Comparison of ENCODE assay signal across 26 mouse cellular contexts in the genomic region with DNA sequence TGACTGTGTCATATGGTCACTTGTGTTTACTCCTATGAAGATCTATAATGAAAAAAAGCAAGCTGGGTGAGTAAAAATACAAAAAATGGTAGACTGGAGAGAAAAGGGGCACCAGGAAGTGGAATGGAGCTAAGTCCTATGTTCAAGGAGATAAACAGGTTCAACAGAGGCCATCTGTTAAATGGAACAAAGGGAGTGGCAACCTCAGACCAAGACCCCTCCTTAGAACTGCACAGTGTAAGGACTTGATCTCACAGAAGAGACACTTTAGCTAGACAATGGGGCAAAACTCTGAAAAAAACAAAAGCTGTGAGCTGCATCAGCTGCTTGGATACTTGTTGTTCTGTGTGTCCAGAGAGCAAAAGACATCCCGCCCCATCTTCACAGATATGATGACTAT. TPM values are rescaled to one million over a fixed set of nuclear protein-coding genes. Genes with fewer than 3 reads are reported as not detected.
"Had no signal": no experiment of that assay in that cellular context is flagged by ENCODE, and none has a peak within 500 bp of the region (broad histone marks: within the 10 kb centered on the region; RNA-seq: fewer than 3 reads in every experiment).

No protein-coding gene starts in this region.

- H3K4me2 ChIP-seq: lung, embryonic 14.5 days; midbrain, embryonic 12.5 days; neural tube, embryonic 13.5 days; neural tube, embryonic 15.5 days; stomach, embryonic 15.5 days had no signal

- ATAC-seq: midbrain, embryonic 16.5 days had no signal

- H3K4me1 ChIP-seq: midbrain, embryonic 10.5 days; midbrain, embryonic 12.5 days; neural tube, embryonic 13.5 days; neural tube, embryonic 15.5 days; stomach, embryonic 15.5 days had no signal

- H3K9me3 ChIP-seq: midbrain, embryonic 10.5 days; midbrain, embryonic 12.5 days; neural tube, embryonic 13.5 days; neural tube, embryonic 15.5 days; stomach, embryonic 15.5 days had no signal

- H3K27ac ChIP-seq: midbrain, embryonic 10.5 days; midbrain, embryonic 12.5 days; neural tube, embryonic 13.5 days; neural tube, embryonic 15.5 days; stomach, embryonic 15.5 days; stomach, postnatal 0 days had no signal

- H3K4me3 ChIP-seq: midbrain, embryonic 10.5 days; midbrain, embryonic 12.5 days; myocyte; neural tube, embryonic 13.5 days; neural tube, embryonic 15.5 days; stomach, embryonic 15.5 days had no signal

- H3K27me3 ChIP-seq: midbrain, embryonic 12.5 days; neural tube, embryonic 13.5 days; neural tube, embryonic 15.5 days; stomach, embryonic 15.5 days had no signal

- DNase-seq: lung, adult 18-20 months; lung, embryonic 14.5 days; lung, postnatal 10 days; lung, postnatal 4 days; midbrain, embryonic 14.5 days; retina, postnatal 1 day; right cerebral cortex, adult 18-20 months; right cerebral cortex, postnatal 25 days; right cerebral cortex, postnatal 4 days; spleen, adult 18-20 months; thymus, adult 2 months; thymus, postnatal 25 days; thymus, postnatal 4 days had no signal

- H3K9ac ChIP-seq: lung, embryonic 14.5 days; midbrain, embryonic 12.5 days; neural tube, embryonic 13.5 days; neural tube, embryonic 15.5 days; stomach, embryonic 15.5 days had no signal

- H3K36me3 ChIP-seq: midbrain, embryonic 10.5 days; midbrain, embryonic 12.5 days; stomach, embryonic 15.5 days had no signal

RNA-seq across cellular contexts. Expression of gene Fam227b, which starts 19.6 kb away (rescaled TPM):
- polyA plus RNA-seq: lung, embryonic 14.5 days; lung, embryonic 16.5 days; midbrain, embryonic 10.5 days; midbrain, embryonic 12.5 days; midbrain, embryonic 14.5 days; midbrain, embryonic 16.5 days; myocyte; neural tube, embryonic 11.5 days; neural tube, embryonic 15.5 days; small intestine, adult 2 months; stomach, embryonic 15.5 days; stomach, postnatal 0 days; thymus, adult 2 months had no signal

RNA-seq across cellular contexts. Expression of gene Gm17555, which starts 43.5 kb away (rescaled TPM):
- polyA plus RNA-seq: lung, embryonic 14.5 days; lung, embryonic 16.5 days; midbrain, embryonic 10.5 days; midbrain, embryonic 12.5 days; midbrain, embryonic 14.5 days; midbrain, embryonic 16.5 days; myocyte; neural tube, embryonic 11.5 days; neural tube, embryonic 13.5 days; neural tube, embryonic 15.5 days; small intestine, adult 2 months; stomach, embryonic 15.5 days; stomach, postnatal 0 days; testis, adult 2 months; thymus, adult 2 months; urinary bladder, adult 2 months had no signal
